Comparison of ENCODE assay signal across 17 mouse cellular contexts in genomic region chr19:26355054-26355453, GRCm38 (mm10).
A peak's percentile ranks its signal among the peaks of the same experiment; 100 is the strongest.
DNase-seq lines count a peak whose midpoint lies in the region; ATAC-seq and TF ChIP-seq lines count a peak whose summit lies in the region.
"Had no signal": no experiment of that assay in that cellular context is flagged by ENCODE, and none has a peak within 500 bp of the region (broad histone marks: within the 10 kb centered on the region; RNA-seq: fewer than 3 reads in every experiment).

No protein-coding gene starts in this region.

- H3K4me1 ChIP-seq in forebrain, embryonic 16.5 days (replicated peaks; ENCODE audit: control insufficient read depth, insufficient read depth, low read length), result 0 out of 2 replicates have a peak, but pooled peaks cover 2% of the 10 kb centered on the region
- no peaks in the 10 kb centered on the region for H3K4me1 ChIP-seq in forebrain, embryonic 12.5 days
- H3K4me1 ChIP-seq in lung, embryonic 14.5 days (ENCODE audit: insufficient read depth), result no peaks in the 10 kb centered on the region
- H3K4me1 ChIP-seq in heart, embryonic 10.5 days, result no peaks in the 10 kb centered on the region
- H3K4me1 ChIP-seq: embryonic facial prominence, embryonic 10.5 days; embryonic facial prominence, embryonic 12.5 days had no signal

- no peak for TF ChIP-seq CTCF in lung, embryonic 14.5 days (IDR thresholded peaks at IDR 0.05; ENCODE audit: low read depth)
- no peak for TF ChIP-seq CTCF in brain, embryonic 14.5 days (IDR thresholded peaks at IDR 0.05; ENCODE audit: borderline replicate concordance, extremely low read depth, insufficient read depth, insufficient read length)

- no peak overlapping the region for H3K4me2 ChIP-seq in forebrain, embryonic 16.5 days (ENCODE audit: low read length)
- no peak overlapping the region for H3K4me2 ChIP-seq in forebrain, embryonic 12.5 days
- H3K4me2 ChIP-seq in lung, embryonic 14.5 days, result no peak overlapping the region
- H3K4me2 ChIP-seq: embryonic facial prominence, embryonic 12.5 days had no signal

- H3K9ac ChIP-seq in forebrain, embryonic 16.5 days (replicated peaks; ENCODE audit: low read depth, low read length), result no peak overlapping the region
- no peak overlapping the region for H3K9ac ChIP-seq in forebrain, embryonic 12.5 days
- no peak overlapping the region for H3K9ac ChIP-seq in lung, embryonic 14.5 days
- H3K9ac ChIP-seq: embryonic facial prominence, embryonic 12.5 days; forebrain, postnatal 0 days had no signal

- H3K27me3 ChIP-seq in forebrain, embryonic 16.5 days (replicated peaks; ENCODE audit: control insufficient read depth, insufficient read depth, low read length), result no peaks in the 10 kb centered on the region
- no peaks in the 10 kb centered on the region for H3K27me3 ChIP-seq in forebrain, embryonic 12.5 days
- H3K27me3 ChIP-seq in lung, embryonic 14.5 days (ENCODE audit: insufficient read depth, low read length), result no peaks in the 10 kb centered on the region
- H3K27me3 ChIP-seq in heart, embryonic 10.5 days (ENCODE audit: insufficient read depth, poor library complexity, severe bottlenecking), result no peaks in the 10 kb centered on the region
- H3K27me3 ChIP-seq: embryonic facial prominence, embryonic 12.5 days had no signal

- no peaks in the 10 kb centered on the region for H3K9me3 ChIP-seq in forebrain, embryonic 16.5 days (ENCODE audit: control insufficient read depth, low read length)
- no peaks in the 10 kb centered on the region for H3K9me3 ChIP-seq in forebrain, embryonic 12.5 days
- no peaks in the 10 kb centered on the region for H3K9me3 ChIP-seq in lung, embryonic 14.5 days (ENCODE audit: low read depth, low read length)
- H3K9me3 ChIP-seq in heart, embryonic 10.5 days, result no peaks in the 10 kb centered on the region
- H3K9me3 ChIP-seq: embryonic facial prominence, embryonic 10.5 days; embryonic facial prominence, embryonic 12.5 days had no signal

- 0 out of 2 replicates have a peak overlapping the region, but pooled peaks have one; percentile 4 for H3K27ac ChIP-seq in forebrain, embryonic 16.5 days (ENCODE audit: low read length)
- no peak overlapping the region for H3K27ac ChIP-seq in forebrain, embryonic 12.5 days
- H3K27ac ChIP-seq in lung, embryonic 14.5 days (ENCODE audit: low read depth), result no peak overlapping the region
- no peak overlapping the region for H3K27ac ChIP-seq in heart, embryonic 10.5 days
- H3K27ac ChIP-seq: embryonic facial prominence, embryonic 10.5 days; embryonic facial prominence, embryonic 12.5 days had no signal

- WGBS in forebrain, embryonic 16.5 days, result 80% methylated on average over 7 of the region's 7 CpGs
- 90% methylated on average over 7 of the region's 7 CpGs for whole genome bisulfite sequencing in forebrain, embryonic 12.5 days
- WGBS in lung, embryonic 14.5 days, result 59% methylated on average over 7 of the region's 7 CpGs
- 78% methylated on average over 7 of the region's 7 CpGs for WGBS in heart, embryonic 10.5 days

- H3K36me3 ChIP-seq in forebrain, embryonic 16.5 days (ENCODE audit: control insufficient read depth, insufficient read depth), result no peaks in the 10 kb centered on the region
- no peaks in the 10 kb centered on the region for H3K36me3 ChIP-seq in forebrain, embryonic 12.5 days (replicated peaks)
- no peaks in the 10 kb centered on the region for H3K36me3 ChIP-seq in lung, embryonic 14.5 days (ENCODE audit: insufficient read depth)
- H3K36me3 ChIP-seq in heart, embryonic 10.5 days, result no peaks in the 10 kb centered on the region
- H3K36me3 ChIP-seq: embryonic facial prominence, embryonic 10.5 days; embryonic facial prominence, embryonic 12.5 days had no signal

- no peak for ATAC-seq in forebrain, embryonic 16.5 days
- no peak for ATAC-seq in forebrain, embryonic 12.5 days (ENCODE audit: low FRiP score)
- peak; percentile 52; the same call in 1 of the 2 replicates for ATAC-seq in lung, embryonic 14.5 days (ENCODE audit: insufficient read depth)
- ATAC-seq: forebrain, postnatal 0 days had no signal

- no peak for TF ChIP-seq POLR2A in brain, embryonic 14.5 days (IDR thresholded peaks at IDR 0.05; ENCODE audit: borderline replicate concordance, extremely low read depth, insufficient read depth, insufficient read length, poor library complexity, severe bottlenecking)

- DNase-seq in lung, embryonic 14.5 days, result peak; percentile 79
- no peak for DNase-seq in lung, postnatal 10 days
- peak; percentile 6 for DNase-seq in brain, embryonic 14.5 days (ENCODE audit: low read depth)
- DNase-seq in heart, embryonic 10.5 days (ENCODE audit: low spot score), result no peak
- DNase-seq: adrenal gland, adult 2 months; adrenal gland, postnatal 10 days; adrenal gland, postnatal 25 days; cerebellum, adult 11-12 months; cerebellum, adult 2 months; cerebellum, adult 9-10 months; cerebellum, postnatal 10 days; cerebellum, postnatal 25 days had no signal

- H3K4me3 ChIP-seq in forebrain, embryonic 16.5 days (replicated peaks; ENCODE audit: low read length), result no peak overlapping the region
- H3K4me3 ChIP-seq in forebrain, embryonic 12.5 days (replicated peaks), result no peak overlapping the region
- no peak overlapping the region for H3K4me3 ChIP-seq in lung, embryonic 14.5 days (ENCODE audit: low read depth, low read length)
- H3K4me3 ChIP-seq in heart, embryonic 10.5 days, result no peak overlapping the region
- H3K4me3 ChIP-seq: embryonic facial prominence, embryonic 10.5 days; embryonic facial prominence, embryonic 12.5 days had no signal

Comparison
In these comparisons a context has a peak if more than half of its experiments do, and no peak if none do; other contexts are left out.
1. DNase-seq: peak in lung, embryonic 14.5 days (single experiment) and brain, embryonic 14.5 days (single experiment); none in lung, postnatal 10 days (single experiment) and heart, embryonic 10.5 days (single experiment).